Mouse (Mus musculus) heart, postnatal 25 days (tissue): ENCODE data around the gene Pawr. TPM values are rescaled to one million over a fixed set of nuclear protein-coding genes. Genes with fewer than 3 reads are reported as not detected.

Source experiments
- DNase-seq: peaks from one replicate; pipeline ENCODE4 v3.0.0; 2022; ENCODE audit warnings: low spot score
- intact Hi-C: fragments of 180-260 bp; cut with DNase I; formaldehyde crosslinking; loops from one replicate; pipeline ENCODE4 v1.15.1; 2025
- total RNA-seq, 2 experiments: library from RNA; stranded (reverse); gene quantifications; 2 replicates each; pipeline ENCODE4 v1.2.3; 2021

The Pawr gene
- total RNA-seq, 2 experiments from 2014 or later = 3.0 to 3.2 TPM

DNA sequence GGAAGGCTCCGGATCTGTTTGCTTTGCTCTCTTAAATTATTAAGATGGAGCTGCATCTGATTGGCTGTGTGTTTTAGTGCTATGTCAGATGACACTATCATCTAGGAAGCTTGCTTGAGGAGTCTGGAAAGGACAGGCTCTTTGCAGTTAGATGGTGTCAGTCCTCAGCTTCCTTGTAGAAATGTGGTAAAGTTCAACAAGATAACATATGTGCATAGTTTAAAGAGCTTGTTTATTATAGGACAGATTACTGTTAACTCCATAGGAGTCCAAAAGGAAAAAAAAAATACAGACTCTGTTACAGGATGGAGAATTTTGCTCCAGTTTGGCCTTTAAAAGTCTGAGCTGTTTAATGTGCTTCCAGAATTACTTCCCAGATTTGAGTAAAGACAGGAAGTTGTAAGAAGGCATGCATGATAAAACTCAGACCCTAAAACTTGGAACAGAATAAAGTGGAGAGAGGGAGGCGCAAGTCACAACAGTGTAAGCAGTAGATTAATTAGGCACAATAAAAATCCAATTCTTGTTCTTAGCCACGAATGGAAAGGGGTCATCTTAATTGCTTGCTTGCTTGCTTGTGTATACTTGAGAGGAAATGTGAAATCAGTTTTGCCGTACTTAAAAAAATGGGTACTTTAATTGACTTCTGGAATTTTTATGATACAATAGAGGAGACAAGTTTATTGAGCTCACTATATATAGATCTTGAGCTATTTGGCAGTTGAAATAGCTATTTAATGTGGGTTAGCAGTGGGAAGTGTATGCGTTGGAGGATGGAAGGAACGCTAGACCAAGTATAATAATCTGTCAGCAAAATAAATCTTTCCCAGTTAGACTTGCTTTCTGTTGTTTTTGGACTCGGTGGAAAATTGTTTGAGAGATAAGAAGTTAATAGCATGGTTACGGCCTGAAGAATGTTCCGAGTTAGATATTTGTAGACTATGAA is 18.5 kb downstream of the Pawr start:
- no peak for DNase-seq
- intact Hi-C loops = no loop called here

DNA sequence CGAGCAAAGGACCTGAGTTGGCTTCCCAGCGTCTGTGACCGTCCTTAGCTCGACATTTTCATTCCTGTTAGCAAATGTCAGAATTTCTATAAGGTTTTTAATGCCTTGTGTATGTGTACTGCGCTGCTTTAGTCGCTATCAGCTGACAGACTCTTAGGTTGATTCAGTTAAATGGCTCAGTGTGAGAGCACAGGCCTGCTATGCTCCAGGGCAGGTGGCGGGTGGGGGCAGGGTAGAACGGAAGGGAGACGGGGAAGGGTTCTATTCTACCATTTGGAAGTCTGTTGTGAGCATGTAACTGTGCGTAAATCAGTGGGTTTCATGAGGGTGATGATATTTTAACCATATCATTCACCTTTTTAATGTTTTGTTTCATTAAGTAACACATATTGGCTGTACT is 21.0 kb downstream of the Pawr start:
- no peak for DNase-seq
- intact Hi-C loops = no loop called here

DNA sequence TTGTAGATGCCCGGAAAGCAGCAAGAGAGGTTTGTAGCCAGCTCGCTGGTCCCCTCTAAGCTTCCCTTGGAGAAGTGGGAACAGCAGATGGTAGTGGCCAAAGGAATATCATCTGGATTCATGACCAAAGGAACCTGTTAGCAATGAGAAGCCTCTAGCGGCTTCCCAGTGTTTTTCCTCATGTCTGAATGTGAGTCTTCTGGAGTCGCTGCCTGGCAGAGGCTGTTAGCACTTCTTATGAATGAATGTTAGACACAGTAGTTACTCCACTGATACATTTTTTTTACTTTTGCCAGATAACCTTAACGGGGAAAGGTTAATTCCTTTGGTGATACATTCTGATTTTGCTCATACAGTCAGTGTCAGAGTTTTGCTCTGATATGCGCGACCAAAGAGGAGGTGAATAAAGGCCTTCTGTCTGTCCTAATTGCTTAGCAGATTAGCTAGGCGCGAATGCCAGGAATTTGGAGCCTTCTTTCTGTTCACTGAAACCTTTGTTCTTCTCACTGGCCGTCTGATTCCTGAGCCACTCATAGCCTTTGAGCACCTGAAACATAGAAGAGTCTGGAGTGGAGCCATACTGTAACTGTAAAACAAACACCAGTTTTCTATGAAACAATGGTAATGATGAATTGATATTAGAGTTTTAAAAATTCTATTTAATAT is 22.9 kb downstream of the Pawr start:
- DNase-seq = no peak
- intact Hi-C loops = no loop called here

DNA sequence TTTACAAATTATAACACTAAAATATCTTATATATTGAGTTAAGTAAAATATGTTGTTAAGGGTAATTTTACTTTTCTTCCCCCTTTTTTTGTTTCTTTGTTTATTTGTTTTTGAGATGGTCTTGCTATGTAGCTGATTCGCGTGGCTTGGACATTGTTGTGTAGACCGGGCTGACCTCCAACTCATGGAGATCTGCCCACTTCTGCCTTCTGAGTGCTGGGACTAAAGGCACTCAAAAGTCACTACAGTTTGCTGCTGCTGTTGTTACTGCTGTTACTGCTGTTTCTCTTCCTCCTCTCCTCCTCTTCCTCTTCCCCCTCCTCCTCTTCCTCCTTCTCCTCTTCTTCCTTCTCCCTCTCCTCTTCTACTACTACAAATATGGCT is 23.5 kb downstream of the Pawr start:
- no peak for DNase-seq
- intact Hi-C loops = no loop called here

DNA sequence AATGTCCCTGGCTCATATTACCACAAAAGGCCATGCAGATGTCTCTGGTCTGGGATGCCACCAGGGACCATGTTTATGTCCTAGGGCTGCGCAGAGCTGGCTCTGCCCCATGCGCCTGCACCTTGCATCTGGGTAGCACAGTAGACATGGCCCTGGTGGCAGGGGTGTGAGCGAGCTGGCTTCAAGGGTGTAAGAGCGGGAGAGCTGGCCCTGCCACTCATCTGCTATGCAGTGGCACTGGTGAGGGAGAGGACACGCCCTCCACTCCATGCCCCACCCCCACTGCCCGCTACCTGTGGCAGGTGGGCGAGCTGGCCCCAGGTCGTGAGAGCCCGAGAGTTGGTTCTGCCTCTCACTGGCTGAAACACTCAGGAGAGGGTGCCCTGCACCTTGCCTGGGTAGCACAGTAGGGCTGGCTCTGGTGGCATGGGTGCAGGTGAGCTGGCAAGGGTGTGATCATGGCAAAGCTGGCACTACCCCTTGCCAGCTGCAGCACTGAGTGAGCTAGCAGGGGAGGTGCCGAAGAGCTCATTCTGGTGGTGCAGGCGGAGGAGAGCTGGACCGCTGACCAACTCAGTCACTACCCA is 24.8 kb downstream of the Pawr start:
- intact Hi-C loops = no loop called here
- DNase-seq = no peak

DNA sequence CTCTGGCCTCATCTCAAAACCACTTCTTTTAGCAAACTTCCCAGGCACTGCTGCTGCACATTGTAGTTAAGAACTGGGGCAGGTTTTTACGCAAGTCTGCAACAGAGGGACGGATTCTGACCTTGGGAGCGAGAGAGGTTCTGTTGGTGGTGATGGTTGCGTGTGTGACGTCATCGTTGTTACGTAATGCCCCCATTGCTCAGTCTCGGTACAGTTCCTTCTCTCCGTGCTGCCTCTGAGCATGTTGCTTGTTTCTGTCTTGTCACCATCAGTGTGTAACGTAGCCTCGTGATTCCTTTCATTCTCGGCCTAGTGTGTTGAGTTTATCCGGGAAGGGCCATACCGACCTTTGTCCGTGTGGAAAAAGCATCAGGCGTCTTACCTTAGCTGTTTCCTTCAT is 28.1 kb downstream of the Pawr start:
- intact Hi-C loops = no loop called here

DNA sequence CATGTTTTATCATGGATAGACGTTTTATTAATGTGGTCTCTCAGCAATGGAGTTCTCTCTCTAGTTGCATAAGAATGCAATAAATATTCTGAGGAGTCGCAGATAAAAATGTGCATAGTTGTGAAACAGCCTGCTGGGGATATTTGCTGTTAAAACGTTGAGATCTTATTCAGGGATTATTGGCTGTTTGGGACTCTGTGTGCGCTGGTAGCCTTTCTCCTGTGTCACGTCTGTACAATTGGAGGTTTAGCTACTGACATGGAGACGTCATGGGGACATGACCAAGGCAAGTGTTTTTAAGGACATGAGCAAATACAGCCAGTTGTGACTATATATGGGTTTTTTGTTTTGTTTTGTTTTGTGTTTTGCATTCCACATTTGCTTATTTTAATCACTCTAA is 28.9 kb downstream of the Pawr start:
- intact Hi-C loops = no loop called here
- no peak for DNase-seq

More for the DNA sequence above, 28.1 kb downstream of the Pawr start:
- DNase-seq = no peak

DNA sequence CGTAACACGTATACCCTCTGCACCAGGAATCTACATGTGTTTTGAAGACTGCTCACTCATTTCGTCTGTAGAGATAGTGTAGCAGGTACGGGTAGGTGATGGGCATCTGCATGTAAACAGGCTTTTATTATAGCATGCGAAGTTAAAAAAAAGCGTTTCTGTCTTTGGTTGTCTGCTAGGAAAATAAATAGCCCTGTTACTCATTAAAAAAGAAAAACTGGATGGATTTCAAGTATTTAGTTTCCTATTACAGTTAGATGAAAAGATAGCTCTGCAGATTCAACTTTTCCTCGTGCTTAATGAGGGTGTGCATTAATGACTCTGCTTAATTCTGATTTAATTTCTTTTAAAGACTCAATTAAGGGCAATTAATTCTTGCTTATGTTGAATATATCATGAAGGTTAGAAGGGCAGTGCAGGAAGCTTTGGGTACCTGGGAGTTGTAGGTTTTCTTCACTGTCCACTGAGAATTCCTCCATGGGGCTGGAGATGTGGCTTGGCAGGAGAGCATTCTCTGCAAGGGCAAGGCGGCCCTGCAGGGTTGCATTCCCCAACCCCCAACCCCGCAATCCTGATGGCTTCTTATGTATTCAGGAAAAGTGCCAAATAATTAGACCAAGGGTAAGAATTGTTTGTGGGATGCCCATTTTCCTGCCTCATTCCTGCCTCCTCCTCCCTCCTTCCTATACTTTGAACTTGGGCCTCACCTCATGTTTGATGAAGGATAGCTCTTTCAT is 29.7 kb downstream of the Pawr start:
- no peak for DNase-seq
- intact Hi-C loops = no loop called here

DNA sequence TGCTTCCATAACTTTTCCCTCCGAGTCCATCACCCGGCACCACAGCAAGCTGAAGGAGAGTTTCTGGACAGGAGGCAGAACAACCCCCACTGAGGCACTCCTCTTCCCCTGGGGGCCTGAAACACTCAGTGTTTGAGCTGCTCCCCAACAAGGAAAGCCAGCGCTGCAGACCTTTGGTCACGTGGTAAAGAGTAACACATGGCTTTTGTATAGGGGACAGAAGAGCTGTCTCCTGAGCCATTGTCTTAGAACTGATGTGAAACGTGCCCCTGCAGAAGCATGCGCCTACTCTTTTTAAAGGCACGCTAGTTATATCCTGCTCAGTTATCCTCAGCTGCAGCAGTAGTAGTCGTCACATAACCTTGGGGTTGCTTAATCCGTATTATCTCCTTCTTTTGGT is 32.0 kb downstream of the Pawr start:
- no peak for DNase-seq
- intact Hi-C loops = no loop called here

DNA sequence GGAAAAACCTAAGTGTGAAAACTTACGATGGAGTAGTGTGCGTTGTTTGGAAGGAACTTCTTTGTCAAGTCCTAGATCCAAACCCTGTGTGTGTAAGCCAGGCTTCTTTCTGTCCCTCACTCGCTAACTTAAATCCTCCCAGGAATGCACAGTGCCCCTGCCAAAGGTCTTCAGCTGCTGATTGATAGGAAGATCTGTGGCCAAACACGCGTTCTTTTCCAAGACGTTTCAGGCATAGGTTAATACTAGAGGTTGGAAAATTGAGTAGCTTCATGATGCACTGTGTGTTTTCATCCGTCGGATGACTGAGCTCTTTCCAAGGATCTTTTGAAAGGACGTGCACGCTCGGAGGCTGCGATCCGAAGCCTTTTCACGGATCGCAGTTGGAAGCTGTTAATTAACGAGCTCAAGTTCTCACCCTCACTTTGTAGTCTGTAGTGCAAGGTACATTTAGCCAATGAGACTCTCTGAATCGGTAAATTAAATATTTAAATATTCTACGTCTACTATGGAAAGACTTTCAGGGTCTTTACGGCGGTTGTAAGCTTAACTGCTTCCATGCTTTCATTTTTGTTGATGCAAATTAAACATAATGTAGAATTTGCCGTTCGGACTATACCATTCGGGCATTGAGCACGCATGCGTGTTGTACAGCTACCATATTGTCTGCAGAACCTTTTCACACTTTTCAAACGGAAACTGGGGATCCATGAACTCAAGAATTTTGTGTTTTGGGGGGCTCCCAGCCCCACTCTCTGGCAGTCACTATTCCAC is 33.2 kb downstream of the Pawr start:
- no peak for DNase-seq
- intact Hi-C loops = no loop called here

DNA sequence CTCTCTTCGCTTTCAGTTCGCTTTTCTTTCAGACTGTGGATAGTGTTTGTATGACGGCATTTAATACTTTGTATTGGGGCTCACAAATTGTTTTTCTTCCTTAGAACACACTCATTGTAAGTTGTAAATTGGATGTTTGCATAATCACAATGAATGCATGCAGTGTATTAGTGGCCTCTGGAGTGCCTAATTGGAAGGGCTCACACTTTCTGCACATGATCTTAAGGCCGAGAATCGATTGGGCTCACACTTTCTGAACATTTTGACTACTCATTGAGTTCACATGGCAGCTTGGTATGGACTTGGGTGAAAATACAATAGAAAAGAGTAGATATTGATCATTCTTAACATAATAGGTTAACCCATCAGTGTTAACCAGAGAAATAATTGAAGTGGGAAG is 34.3 kb downstream of the Pawr start:
- intact Hi-C loops = no loop called here
- no peak for DNase-seq

DNA sequence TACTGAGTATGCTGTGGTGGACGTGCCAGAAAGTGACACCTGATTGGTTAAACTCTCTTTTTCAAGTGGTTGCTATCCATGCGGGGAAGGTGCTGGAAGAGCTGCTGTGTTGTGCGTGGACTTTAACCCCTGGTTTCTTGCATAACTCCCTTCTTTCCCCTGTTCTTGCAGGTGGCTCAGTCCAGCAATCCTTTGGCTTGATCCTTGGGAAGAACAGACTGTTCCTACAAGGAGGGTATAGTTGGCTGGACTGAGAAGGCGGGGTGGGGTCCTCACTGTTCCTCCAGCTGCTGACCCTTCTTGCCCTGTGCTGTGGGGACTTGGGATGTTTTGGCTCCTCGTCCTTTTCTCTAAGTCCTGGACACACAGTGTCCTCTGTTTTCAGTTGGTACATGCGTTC is 36.4 kb downstream of the Pawr start:
- intact Hi-C loops = no loop called here
- DNase-seq = no peak

DNA sequence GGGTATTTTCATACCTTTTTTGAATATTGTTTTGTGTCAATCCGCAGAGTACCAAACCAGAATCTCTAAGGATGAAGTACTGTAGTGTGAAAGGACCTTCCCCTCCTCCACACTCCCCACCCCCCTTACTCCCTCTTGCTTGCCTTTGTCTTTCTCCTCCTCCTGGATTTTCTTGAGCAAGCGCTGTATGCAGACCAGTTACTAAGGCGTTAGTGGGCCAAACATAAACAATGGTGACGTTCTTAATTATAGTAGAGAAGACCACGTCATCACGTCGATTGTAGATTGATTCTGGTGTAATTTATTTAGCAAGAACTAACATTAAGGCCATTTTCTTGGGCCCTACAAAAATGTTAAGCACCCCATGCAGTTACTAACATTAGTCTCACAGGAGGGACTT is 40.3 kb downstream of the Pawr start:
- intact Hi-C loops = no loop called here

DNA sequence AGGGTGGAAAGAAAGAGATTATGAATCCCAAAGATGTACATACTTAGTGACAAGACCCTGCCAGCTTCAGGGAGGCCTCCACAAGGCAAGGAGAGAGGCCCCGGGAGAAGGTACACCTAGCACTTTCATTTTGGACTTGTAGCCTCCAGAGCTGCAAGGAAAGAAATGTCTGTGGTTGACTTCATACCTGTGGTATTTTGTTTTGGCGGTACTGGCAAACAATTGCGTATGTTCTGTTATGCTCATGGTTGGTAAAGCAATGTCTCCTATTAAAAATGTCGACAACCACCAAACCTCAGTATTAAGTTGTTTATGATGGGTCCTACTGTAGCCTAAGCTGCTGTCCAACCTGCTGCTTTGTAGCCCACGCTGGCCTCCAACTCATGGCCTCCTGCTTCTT is 40.9 kb downstream of the Pawr start:
- no peak for DNase-seq
- intact Hi-C loops = no loop called here

More for the DNA sequence above, 40.3 kb downstream of the Pawr start:
- no peak for DNase-seq

DNA sequence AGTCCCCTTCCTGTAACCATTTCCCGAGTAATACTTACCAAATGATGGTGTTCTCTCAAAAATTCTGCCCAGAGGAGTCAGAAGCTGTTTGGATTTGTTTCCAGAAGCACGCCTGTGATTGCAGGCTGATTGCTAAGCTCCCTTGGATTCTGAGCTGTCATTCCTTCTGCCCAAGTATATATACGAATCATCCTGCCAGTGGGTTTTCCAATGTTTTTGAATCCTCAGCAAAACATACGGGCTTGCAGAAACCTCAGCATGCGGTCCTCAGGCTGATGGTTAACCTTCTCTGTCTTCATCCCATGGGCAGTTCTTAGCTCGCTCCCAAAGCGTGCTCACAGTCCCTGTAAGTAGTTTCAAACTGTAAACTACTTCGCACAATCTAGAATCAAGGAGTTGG is 43.9 kb downstream of the Pawr start:
- intact Hi-C loops = no loop called here
- no peak for DNase-seq

DNA sequence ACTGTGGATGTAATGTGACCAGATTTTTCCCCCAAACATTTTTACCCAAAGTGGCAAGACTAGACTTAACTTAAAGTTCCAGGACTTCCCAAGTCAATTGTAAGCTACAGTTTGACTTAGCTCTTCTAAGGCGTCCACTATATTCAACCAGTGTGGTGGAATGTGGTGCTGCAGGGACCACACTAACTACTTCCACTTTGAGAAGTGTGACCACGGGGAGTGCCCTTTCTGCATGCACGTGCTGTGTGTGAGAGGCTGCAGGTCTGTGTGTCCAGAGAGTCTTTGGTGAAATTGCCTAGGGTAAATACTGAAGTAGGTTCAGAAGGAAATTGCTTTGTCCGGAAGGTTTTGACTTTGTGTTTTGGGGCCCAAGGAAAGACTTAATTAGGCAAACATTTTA is 44.4 kb downstream of the Pawr start:
- no peak for DNase-seq
- intact Hi-C loops = no loop called here

DNA sequence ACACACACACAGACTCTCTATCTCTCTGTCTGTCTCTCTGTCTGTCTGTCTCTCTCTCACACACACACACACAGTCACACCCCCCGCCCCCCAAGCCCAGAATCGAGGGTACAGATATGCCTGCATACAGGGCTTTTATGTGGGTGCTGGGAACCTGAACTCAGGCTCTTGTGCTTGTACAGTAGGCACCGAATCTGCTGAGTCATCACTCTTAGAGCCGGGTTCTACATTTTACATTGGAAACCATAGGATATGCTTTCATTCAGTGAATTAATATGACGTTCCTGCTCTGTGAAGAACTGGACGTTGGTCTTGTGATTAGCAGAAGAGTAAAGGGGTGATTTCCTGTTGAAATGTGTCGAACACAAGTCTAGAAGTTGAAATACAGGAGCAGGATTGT is 45.4 kb downstream of the Pawr start:
- no peak for DNase-seq
- intact Hi-C loops = no loop called here

DNA sequence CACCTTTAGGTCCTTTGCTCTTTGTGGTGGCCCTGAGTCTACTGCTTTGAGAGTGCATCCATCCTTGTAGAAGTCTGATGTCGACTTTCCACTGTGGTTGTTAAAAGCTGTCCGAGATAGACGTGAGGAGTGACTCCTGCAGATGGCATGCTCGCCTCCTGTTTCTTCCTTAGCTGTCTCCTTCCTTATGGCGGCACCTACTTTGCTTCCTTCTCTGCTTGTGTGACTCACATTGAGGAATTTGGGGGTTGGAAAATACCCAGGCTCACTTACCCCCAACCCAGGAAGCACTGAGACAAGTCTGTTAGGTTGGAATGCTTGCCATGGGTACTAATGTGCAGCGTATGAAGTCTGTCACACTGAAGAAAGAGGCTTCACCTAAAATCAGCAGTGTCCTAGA is 46.1 kb downstream of the Pawr start:
- intact Hi-C loops = no loop called here
- no peak for DNase-seq

DNA sequence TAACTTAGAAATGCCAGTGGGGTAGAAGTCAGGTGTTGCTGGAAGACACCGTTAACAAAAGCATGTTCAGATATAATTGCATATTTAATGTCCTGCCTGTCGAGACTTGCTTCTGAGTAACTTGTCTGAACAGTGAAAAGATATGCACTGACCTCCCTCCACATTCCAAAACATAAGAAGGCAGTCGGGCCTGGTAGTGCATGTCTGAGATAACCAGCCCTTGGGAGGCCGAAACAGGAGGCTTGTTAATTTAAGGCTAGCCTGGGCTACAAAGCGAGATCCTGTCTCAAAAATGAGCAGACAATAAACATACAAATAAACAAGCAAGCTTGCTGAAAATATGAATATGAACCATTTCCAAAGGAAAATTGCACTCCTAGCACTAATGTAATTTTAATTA is 46.6 kb downstream of the Pawr start:
- no peak for DNase-seq
- intact Hi-C loops = no loop called here

DNA sequence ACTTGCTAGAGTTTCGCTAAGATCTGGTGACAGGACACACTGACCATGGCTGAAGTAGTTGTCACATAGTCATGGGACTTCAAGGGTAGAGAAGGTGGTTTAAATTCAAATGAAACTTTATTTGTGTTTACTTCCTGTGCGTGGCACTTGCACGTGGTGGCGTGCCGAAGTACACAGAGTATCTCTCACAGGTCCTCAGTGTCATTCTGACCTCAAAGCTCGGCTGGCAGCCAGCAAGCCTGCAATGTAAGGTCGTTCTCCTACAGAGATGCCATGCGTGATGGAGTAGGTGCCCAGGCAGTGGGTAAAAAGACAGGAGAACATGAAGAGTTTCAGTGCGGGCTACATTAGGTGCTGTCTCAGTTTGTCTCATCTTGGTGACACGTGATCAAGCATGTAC is 48.8 kb downstream of the Pawr start:
- intact Hi-C loops = no loop called here
- no peak for DNase-seq
